Mouse (Mus musculus): ENCODE measurements around the gene Scd2. TPM values are rescaled to one million over a fixed set of nuclear protein-coding genes. Genes with fewer than 3 reads are reported as not detected.
A peak's percentile ranks its signal among the peaks of the same experiment; 100 is the strongest.
"Not testable (repeated sequence)": the region's sequence is repeated elsewhere in the genome, so short reads cannot be mapped to it uniquely, and the experiment has no call there.

Gene Scd2
- total RNA-seq, 2 experiments from 2014 or later = 5.5 to 8.3 TPM

GRCm38 (mm10) chr19:44267499-44268002 is 25.9 kb upstream of the Scd2 start:
- DNase-seq (ENCODE audit: low spot score) = no peak

- DNase-seq (ENCODE audit: low spot score) = no peak
Measured at GRCm38 (mm10) chr19:44273711-44274110, 19.8 kb upstream of the Scd2 start.

GRCm38 (mm10) chr19:44274452-44274851 is 19.0 kb upstream of the Scd2 start:
- DNase-seq (ENCODE audit: low spot score) = no peak

- DNase-seq (ENCODE audit: low spot score) = no peak
Measured at GRCm38 (mm10) chr19:44275418-44275817, 18.1 kb upstream of the Scd2 start.

- no peak for DNase-seq (ENCODE audit: low spot score)
Measured at GRCm38 (mm10) chr19:44276861-44277260, 16.6 kb upstream of the Scd2 start.

GRCm38 (mm10) chr19:44277931-44278330 is 15.5 kb upstream of the Scd2 start:
- DNase-seq (ENCODE audit: low spot score) = no peak

GRCm38 (mm10) chr19:44280755-44281154 is 12.7 kb upstream of the Scd2 start:
- DNase-seq (ENCODE audit: low spot score) = no peak

GRCm38 (mm10) chr19:44281825-44282447 is 11.5 kb upstream of the Scd2 start:
- DNase-seq (ENCODE audit: low spot score) = not testable (repeated sequence)

- no peak for DNase-seq (ENCODE audit: low spot score)
Measured at GRCm38 (mm10) chr19:44282534-44283156, 10.8 kb upstream of the Scd2 start.

GRCm38 (mm10) chr19:44283157-44284024 is 10.1 kb upstream of the Scd2 start:
- no peak for DNase-seq (ENCODE audit: low spot score)

GRCm38 (mm10) chr19:44284025-44284695 is 9.3 kb upstream of the Scd2 start:
- DNase-seq (ENCODE audit: low spot score) = peak; percentile 76

- no peak for DNase-seq (ENCODE audit: low spot score)
Measured at GRCm38 (mm10) chr19:44284723-44285122, 8.8 kb upstream of the Scd2 start.

- DNase-seq (ENCODE audit: low spot score) = no peak
Measured at GRCm38 (mm10) chr19:44285554-44285953, 7.9 kb upstream of the Scd2 start.

- DNase-seq (ENCODE audit: low spot score) = no peak
Measured at GRCm38 (mm10) chr19:44286109-44286508, 7.4 kb upstream of the Scd2 start.

GRCm38 (mm10) chr19:44287415-44288110 is 5.9 kb upstream of the Scd2 start:
- DNase-seq (ENCODE audit: low spot score) = no peak

GRCm38 (mm10) chr19:44292083-44292482 is 1.4 kb upstream of the Scd2 start:
- no peak for DNase-seq (ENCODE audit: low spot score)

GRCm38 (mm10) chr19:44292483-44292882 is 991 bp upstream of the Scd2 start:
- no peak for DNase-seq (ENCODE audit: low spot score)

- peak; percentile 81 for DNase-seq (ENCODE audit: low spot score)
Measured at GRCm38 (mm10) chr19:44293769-44294551, 486 bp downstream of the Scd2 start.

GRCm38 (mm10) chr19:44294588-44295041 is 1.1 kb downstream of the Scd2 start:
- peak; percentile 86 for DNase-seq (ENCODE audit: low spot score)

GRCm38 (mm10) chr19:44295251-44295650 is 1.8 kb downstream of the Scd2 start:
- no peak for DNase-seq (ENCODE audit: low spot score)

All from gastrocnemius, adult 18-20 months (tissue).